Mouse (Mus musculus): ENCODE data around the gene Ampd3. TPM values are rescaled to one million over a fixed set of nuclear protein-coding genes. Genes with fewer than 3 reads are reported as not detected.

Gene Ampd3
- total RNA-seq, 1 experiment from 2014 or later, result 60.2 TPM

GRCm38 (mm10) chr7:110822055-110822454 is 54.0 kb downstream of the Ampd3 start:
- no peak for ATAC-seq (ENCODE audit: extremely low read depth, insufficient number of reproducible peaks, low FRiP score, poor library complexity, severe bottlenecking)

GRCm38 (mm10) chr7:110823076-110823475 is 55.1 kb downstream of the Ampd3 start:
- no peak for ATAC-seq (ENCODE audit: extremely low read depth, insufficient number of reproducible peaks, low FRiP score, poor library complexity, severe bottlenecking)

DNA sequence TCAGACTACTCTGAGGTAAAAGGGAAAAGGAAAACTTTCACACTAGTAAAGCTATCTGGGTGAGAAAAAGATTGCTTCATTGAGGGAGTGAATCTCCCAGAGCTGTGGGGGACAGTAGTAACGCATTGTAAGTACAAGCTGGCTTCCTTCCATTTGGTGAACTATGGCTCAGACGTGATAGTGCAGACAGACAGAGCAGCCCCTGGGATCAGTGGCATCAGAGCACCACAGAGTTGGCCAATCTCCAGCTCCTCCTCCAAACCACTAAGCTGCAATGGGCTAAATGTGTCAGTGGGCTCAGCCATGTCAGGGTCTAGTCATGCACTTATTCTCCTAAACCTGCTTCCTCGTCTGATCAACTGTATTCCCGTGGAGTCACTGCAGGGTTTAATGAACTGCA is 55.6 kb downstream of the Ampd3 start:
- peak; percentile 42; the same call in 1 of the 2 replicates for ATAC-seq (ENCODE audit: extremely low read depth, insufficient number of reproducible peaks, low FRiP score, poor library complexity, severe bottlenecking)

DNA sequence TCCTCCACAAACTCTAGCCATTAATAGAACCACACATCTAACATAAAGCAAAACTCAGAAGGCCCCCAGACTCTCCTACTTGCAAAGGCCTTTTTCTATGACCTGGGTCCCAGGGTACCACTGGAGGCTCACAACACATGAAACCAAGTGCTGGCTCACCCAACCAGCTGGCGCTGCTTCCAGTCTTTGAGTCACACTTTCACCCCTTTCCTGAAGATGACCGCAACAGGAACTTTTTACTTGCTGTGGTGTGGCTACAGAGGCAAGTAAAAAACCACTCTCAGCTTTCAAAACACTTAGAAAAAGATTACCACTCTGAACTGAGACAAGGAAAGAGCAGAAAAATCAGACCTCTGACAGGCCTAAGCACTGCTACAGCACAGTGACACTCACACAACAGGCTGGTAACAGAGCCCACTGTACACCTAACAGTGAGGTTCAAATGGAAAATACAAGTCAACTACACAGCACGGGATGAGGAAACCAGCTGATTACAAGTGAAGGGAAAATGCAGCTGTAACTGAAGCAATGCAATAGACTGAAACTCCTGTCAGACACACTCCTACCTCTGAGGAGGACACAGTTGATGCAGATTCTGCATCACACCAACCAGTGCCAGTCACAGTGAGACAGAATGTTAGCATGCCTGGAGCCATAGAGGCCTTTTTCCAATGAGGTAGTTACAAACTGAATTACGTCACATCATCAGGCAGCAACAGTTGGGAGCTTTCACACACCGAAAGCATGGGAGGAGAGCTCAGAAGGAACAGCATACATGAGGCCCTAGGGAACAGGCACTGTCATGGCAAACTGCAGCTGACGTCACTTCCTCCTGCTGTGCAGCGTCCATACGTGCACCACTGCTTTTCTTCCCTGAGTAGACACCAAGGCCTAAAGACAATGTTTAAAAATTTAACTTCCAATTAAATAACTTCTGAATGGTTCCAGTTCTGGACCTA is 56.3 kb downstream of the Ampd3 start:
- ATAC-seq (ENCODE audit: extremely low read depth, insufficient number of reproducible peaks, low FRiP score, poor library complexity, severe bottlenecking), result peak; percentile 71

- ATAC-seq (ENCODE audit: extremely low read depth, insufficient number of reproducible peaks, low FRiP score, poor library complexity, severe bottlenecking), result no peak
Measured at GRCm38 (mm10) chr7:110833024-110833423, 65.0 kb downstream of the Ampd3 start.

DNA sequence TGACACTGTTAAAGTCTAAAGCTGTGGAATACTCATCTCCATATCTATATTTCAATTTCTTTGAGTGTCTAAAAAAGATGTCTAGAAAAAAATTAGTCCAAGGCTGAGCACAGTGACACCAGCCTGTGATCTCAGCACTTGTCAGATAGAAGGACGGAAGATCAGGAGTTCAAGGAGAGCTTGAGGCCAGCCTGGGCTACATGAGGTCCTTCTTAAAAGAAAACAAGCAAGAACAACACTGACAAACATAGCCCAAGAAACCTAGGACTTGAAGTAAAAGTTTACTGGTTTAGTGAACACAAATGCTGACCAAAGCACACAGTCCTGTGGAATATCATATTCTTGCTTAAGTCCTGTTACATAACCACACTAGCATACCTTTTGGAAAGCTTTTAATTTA is 66.0 kb downstream of the Ampd3 start:
- ATAC-seq (ENCODE audit: extremely low read depth, insufficient number of reproducible peaks, low FRiP score, poor library complexity, severe bottlenecking), result no peak

GRCm38 (mm10) chr7:110834522-110834921 is 66.5 kb downstream of the Ampd3 start:
- no peak for ATAC-seq (ENCODE audit: extremely low read depth, insufficient number of reproducible peaks, low FRiP score, poor library complexity, severe bottlenecking)

- peak; percentile 80 for ATAC-seq (ENCODE audit: extremely low read depth, insufficient number of reproducible peaks, low FRiP score, poor library complexity, severe bottlenecking)
Measured at GRCm38 (mm10) chr7:110840332-110840731, 72.3 kb downstream of the Ampd3 start.

GRCm38 (mm10) chr7:110843916-110844874 is 76.2 kb downstream of the Ampd3 start, which contains the start of gene Rnf141:
Gene Rnf141, minus strand, starts transcription at chr7:110844457.
- peak; percentile 88 for ATAC-seq (ENCODE audit: extremely low read depth, insufficient number of reproducible peaks, low FRiP score, poor library complexity, severe bottlenecking)

DNA sequence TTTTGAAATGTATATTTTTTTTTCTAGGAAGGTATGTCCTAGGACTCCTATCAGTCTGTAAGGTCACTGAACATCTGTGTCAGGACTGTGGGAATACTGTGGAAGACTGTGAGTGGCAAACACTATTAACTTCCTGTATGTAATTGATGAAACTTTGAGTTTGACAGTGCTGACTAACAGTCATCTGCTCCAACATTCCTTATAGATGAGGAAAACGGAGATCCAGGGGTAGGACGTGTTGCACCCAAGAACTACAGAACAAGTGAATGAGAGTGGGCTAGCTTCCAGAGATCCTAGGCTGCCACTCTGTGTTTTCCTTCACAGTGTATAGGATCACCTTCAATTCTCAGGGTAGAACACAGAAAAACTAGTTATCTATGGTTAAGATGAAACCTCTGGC is 79.3 kb downstream of the Ampd3 start:
- ATAC-seq (ENCODE audit: extremely low read depth, insufficient number of reproducible peaks, low FRiP score, poor library complexity, severe bottlenecking), result no peak

DNA sequence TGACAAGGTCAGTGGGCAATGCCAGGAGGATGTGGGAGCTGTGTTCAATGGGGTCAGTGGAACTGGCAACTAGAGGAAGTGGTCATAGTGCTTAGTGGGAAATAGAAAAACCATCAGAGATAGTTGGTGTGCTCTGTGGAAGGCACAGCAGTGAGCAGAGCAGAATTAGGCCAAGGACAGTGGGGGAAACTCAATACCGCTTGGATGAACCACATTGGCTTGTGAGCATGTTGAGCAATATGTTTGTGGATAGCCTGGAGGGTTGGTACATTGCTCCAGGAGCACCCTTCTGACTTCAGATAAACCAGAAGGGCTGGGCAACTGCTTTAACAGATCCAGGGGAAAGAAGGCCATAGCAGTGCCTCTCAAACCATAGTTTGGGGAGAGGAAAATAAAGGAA is 80.4 kb downstream of the Ampd3 start:
- ATAC-seq (ENCODE audit: extremely low read depth, insufficient number of reproducible peaks, low FRiP score, poor library complexity, severe bottlenecking), result no peak

GRCm38 (mm10) chr7:110851541-110852203 is 83.7 kb downstream of the Ampd3 start:
- no peak for ATAC-seq (ENCODE audit: extremely low read depth, insufficient number of reproducible peaks, low FRiP score, poor library complexity, severe bottlenecking)

DNA sequence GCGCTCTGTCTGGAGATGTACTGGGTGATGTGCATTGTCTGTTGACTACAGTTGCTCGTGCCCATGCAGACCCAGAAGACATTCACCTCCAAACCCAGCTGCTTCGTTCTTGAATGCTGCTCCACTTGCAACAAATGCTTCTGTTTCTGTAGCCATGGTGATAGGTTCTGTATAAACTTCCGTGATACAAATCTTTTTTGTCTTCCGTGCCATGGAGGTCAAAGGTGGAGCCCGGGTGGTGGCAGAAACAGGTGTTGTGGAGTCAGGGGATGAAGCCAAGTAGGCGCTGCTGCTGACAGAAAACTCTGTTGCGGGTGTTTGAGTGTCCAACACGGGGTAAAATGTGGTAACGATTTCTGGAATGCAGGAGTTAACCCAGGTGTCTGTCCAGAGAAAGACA is 85.6 kb downstream of the Ampd3 start:
- ATAC-seq (ENCODE audit: extremely low read depth, insufficient number of reproducible peaks, low FRiP score, poor library complexity, severe bottlenecking), result no peak

DNA sequence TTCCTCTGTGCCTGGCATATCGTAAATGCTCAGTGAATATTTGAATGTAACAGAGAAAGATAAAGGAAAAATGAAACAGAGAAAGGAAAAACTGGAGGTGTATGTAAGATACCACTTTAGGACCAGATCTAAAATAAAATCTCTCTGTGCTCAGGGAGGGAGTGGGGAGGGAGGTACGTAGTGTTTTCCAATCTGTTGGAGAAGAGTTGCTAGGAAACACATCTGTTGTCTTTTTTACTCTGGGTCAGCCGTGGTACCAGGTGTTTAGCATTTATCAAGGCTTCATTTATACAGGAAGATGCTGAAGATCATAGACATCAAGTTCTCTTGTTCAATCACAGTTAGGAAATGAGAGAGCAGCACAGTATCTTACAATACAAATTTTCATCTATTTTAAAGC is 86.5 kb downstream of the Ampd3 start:
- ATAC-seq (ENCODE audit: extremely low read depth, insufficient number of reproducible peaks, low FRiP score, poor library complexity, severe bottlenecking), result no peak

GRCm38 (mm10) chr7:110854927-110855546 is 87.0 kb downstream of the Ampd3 start:
- no peak for ATAC-seq (ENCODE audit: extremely low read depth, insufficient number of reproducible peaks, low FRiP score, poor library complexity, severe bottlenecking)

DNA sequence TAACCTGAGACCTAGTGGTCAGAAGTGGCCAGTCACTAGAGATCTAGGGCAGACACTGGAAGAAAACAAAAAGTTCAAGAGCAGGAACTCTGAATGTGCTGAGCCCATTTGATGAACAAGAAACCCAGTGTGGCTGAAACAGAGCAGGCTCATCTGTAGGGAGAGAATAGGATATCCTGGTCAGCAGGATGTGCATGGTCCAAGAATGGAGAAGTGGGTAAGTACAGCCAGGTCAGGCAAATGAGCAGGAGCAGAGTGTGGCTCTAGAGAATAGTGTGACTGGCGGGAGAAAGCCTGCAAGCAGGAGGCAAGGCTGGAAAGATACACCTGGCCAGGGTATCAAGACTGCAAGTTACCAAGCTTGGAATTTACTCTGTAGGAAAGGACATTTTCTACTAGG is 87.6 kb downstream of the Ampd3 start:
- no peak for ATAC-seq (ENCODE audit: extremely low read depth, insufficient number of reproducible peaks, low FRiP score, poor library complexity, severe bottlenecking)

- peak; percentile 42; the same call in 1 of the 2 replicates for ATAC-seq (ENCODE audit: extremely low read depth, insufficient number of reproducible peaks, low FRiP score, poor library complexity, severe bottlenecking)
Measured at GRCm38 (mm10) chr7:110860129-110860528, 92.1 kb downstream of the Ampd3 start.
